Mouse (Mus musculus) neural tube, embryonic 15.5 days (tissue): ENCODE results near the gene Ppm1a. TPM values are rescaled to one million over a fixed set of nuclear protein-coding genes. Genes with fewer than 3 reads are reported as not detected.

Experiments used
- ATAC-seq: fragments of 200-750 bp; cut with Nextera tagmentation; 2 replicates; pipeline ENCODE4 v1.8.0; 2017; ENCODE audit warnings: mild to moderate bottlenecking, moderate TSS enrichment, moderate library complexity; ENCODE audit not compliant: low FRiP score
- H3K27ac ChIP-seq: fragments of 300-500 bp; sonication (generic); replicated peaks from 2 replicates; pipeline ENCODE4 v1.5.1; 2015; ENCODE audit warnings: mild to moderate bottlenecking, inconsistent platforms
- H3K27me3 ChIP-seq: fragments of 300-500 bp; sonication (generic); replicated peaks from 2 replicates; pipeline ENCODE4 v1.6.1; 2015; ENCODE audit warnings: inconsistent platforms
- H3K36me3 ChIP-seq: fragments of 300-500 bp; sonication (generic); 2 replicates; pipeline ENCODE4 v1.6.1; 2015; ENCODE audit warnings: inconsistent platforms
- H3K4me1 ChIP-seq: fragments of 300-500 bp; sonication (generic); 2 replicates; pipeline ENCODE4 v1.6.1; 2015; ENCODE audit warnings: inconsistent platforms
- H3K4me2 ChIP-seq: fragments of 300-500 bp; sonication (generic); 2 replicates; pipeline ENCODE4 v1.6.1; 2015; ENCODE audit warnings: inconsistent platforms, mild to moderate bottlenecking, moderate library complexity
- H3K4me3 ChIP-seq: fragments of 300-500 bp; sonication (generic); replicated peaks from 2 replicates; pipeline ENCODE4 v1.5.1; 2015; ENCODE audit warnings: mild to moderate bottlenecking, inconsistent platforms
- H3K9ac ChIP-seq: fragments of 300-500 bp; sonication (generic); replicated peaks from 2 replicates; pipeline ENCODE4 v1.6.1; 2015; ENCODE audit warnings: mild to moderate bottlenecking, inconsistent platforms
- H3K9me3 ChIP-seq: fragments of 300-500 bp; sonication (generic); replicated peaks from 2 replicates; pipeline ENCODE4 v1.6.1; 2016; ENCODE audit warnings: inconsistent platforms
- WGBS: fragments of 180-500 bp; shearing (Covaris S2); methylation state at CpG from one replicate; pipeline ENCODE4 v1.1.7; 2015; ENCODE audit warnings: mixed read lengths; 5-methylcytosine and 5-hydroxymethylcytosine counted together
- polyA plus RNA-seq: library from polyadenylated mRNA; unstranded; fragments of >200 nt; fragmentation: Nextera tagmentation; extraction: Ambion mirVana; gene quantifications from 2 replicates; pipeline ENCODE4 v1.2.1, GENCODE M21; 2015

The Ppm1a gene
- polyA plus RNA-seq, 1 experiment from 2014 or later: 68.7 TPM

- no peak overlapping the region for H3K9ac ChIP-seq
- H3K4me1 ChIP-seq: no peaks in the 10 kb centered on the region
- no peak overlapping the region for H3K4me2 ChIP-seq
- ATAC-seq: no peak
- H3K4me3 ChIP-seq: no peak overlapping the region
- no peaks in the 10 kb centered on the region for H3K27me3 ChIP-seq
- WGBS: 65% methylated on average over 9 of the region's 9 CpGs
- no peak overlapping the region for H3K27ac ChIP-seq
- H3K36me3 ChIP-seq: no peaks in the 10 kb centered on the region
- no peaks in the 10 kb centered on the region for H3K9me3 ChIP-seq
These were observed 12.4 kb upstream of the Ppm1a start for GRCm38 (mm10) chr12:72744803-72745360.

GRCm38 (mm10) chr12:72745486-72745885 is 11.8 kb upstream of the Ppm1a start:
- Histone ChIP-seq H3K9me3 (no peaks in the 10 kb centered on the region), H3K4me3 (no peak overlapping the region), H3K4me1 (no peaks in the 10 kb centered on the region), H3K36me3 (no peaks in the 10 kb centered on the region), H3K27ac (no peak overlapping the region), H3K4me2 (no peak overlapping the region), H3K9ac (no peak overlapping the region), H3K27me3 (no peaks in the 10 kb centered on the region)
- 62% methylated on average over 14 of the region's 14 CpGs for WGBS
- no peak for ATAC-seq

GRCm38 (mm10) chr12:72748341-72748740 is 8.9 kb upstream of the Ppm1a start:
- Histone ChIP-seq H3K9ac (no peak overlapping the region), H3K27ac (no peak overlapping the region), H3K4me1 (no peaks in the 10 kb centered on the region), H3K4me2 (no peak overlapping the region), H3K27me3 (no peaks in the 10 kb centered on the region), H3K9me3 (no peaks in the 10 kb centered on the region), H3K36me3 (no peaks in the 10 kb centered on the region), H3K4me3 (no peak overlapping the region)
- ATAC-seq: no peak
- WGBS: 51% methylated on average over 4 of the region's 4 CpGs

- H3K4me1 ChIP-seq: no peaks in the 10 kb centered on the region
- H3K4me3 ChIP-seq: no peak overlapping the region
- H3K9ac ChIP-seq: no peak overlapping the region
- H3K9me3 ChIP-seq: no peaks in the 10 kb centered on the region
- H3K4me2 ChIP-seq: no peak overlapping the region
- no peaks in the 10 kb centered on the region for H3K27me3 ChIP-seq
- 88% methylated on average over 4 of the region's 4 CpGs for WGBS
- ATAC-seq: no peak
- H3K36me3 ChIP-seq: no peaks in the 10 kb centered on the region
- H3K27ac ChIP-seq: no peak overlapping the region
These were observed 8.4 kb upstream of the Ppm1a start for GRCm38 (mm10) chr12:72748841-72749240.

GRCm38 (mm10) chr12:72749500-72749899 is 7.8 kb upstream of the Ppm1a start:
- WGBS: 95% methylated on average over 2 of the region's 2 CpGs
- Histone ChIP-seq H3K9me3 (no peaks in the 10 kb centered on the region), H3K4me1 (no peaks in the 10 kb centered on the region), H3K4me2 (no peak overlapping the region), H3K27ac (no peak overlapping the region), H3K27me3 (no peaks in the 10 kb centered on the region), H3K9ac (no peak overlapping the region), H3K36me3 (no peaks in the 10 kb centered on the region), H3K4me3 (no peak overlapping the region)
- ATAC-seq: no peak

GRCm38 (mm10) chr12:72750016-72750415 is 7.2 kb upstream of the Ppm1a start:
- no peaks in the 10 kb centered on the region for H3K4me1 ChIP-seq
- no peak overlapping the region for H3K4me3 ChIP-seq
- H3K36me3 ChIP-seq: no peaks in the 10 kb centered on the region
- H3K27ac ChIP-seq: no peak overlapping the region
- H3K4me2 ChIP-seq: no peak overlapping the region
- H3K27me3 ChIP-seq: no peaks in the 10 kb centered on the region
- no peak overlapping the region for H3K9ac ChIP-seq
- ATAC-seq: no peak
- no peaks in the 10 kb centered on the region for H3K9me3 ChIP-seq
- WGBS: 86% methylated on average over 5 of the region's 5 CpGs

- no peak overlapping the region for H3K27ac ChIP-seq
- WGBS: 80% methylated on average over 2 of the region's 2 CpGs
These were observed 6.6 kb upstream of the Ppm1a start for GRCm38 (mm10) chr12:72750606-72751005.

GRCm38 (mm10) chr12:72757596-72757995 is 341 bp downstream of the Ppm1a start:
- no peak for ATAC-seq
- Histone ChIP-seq H3K27me3 (no peaks in the 10 kb centered on the region), H3K4me3 (no peak overlapping the region), H3K9ac (no peak overlapping the region), H3K9me3 (no peaks in the 10 kb centered on the region), H3K36me3 (no peaks in the 10 kb centered on the region), H3K4me2 (no peak overlapping the region), H3K27ac (no peak overlapping the region), H3K4me1 (peaks cover 13% of the 10 kb centered on the region)
- 0% methylated on average over 1 of the region's 1 CpGs for WGBS

More at GRCm38 (mm10) chr12:72750606-72751005, 6.6 kb upstream of the Ppm1a start:
- Histone ChIP-seq H3K4me3 (no peak overlapping the region), H3K36me3 (no peaks in the 10 kb centered on the region), H3K9me3 (no peaks in the 10 kb centered on the region), H3K4me1 (no peaks in the 10 kb centered on the region), H3K9ac (no peak overlapping the region), H3K4me2 (no peak overlapping the region), H3K27me3 (no peaks in the 10 kb centered on the region)
- no peak for ATAC-seq

GRCm38 (mm10) chr12:72759956-72760355 is 2.7 kb downstream of the Ppm1a start:
- Histone ChIP-seq H3K9me3 (no peaks in the 10 kb centered on the region), H3K27ac (peak overlapping the region; percentile 96), H3K4me3 (peak overlapping the region; percentile 70), H3K4me1 (peaks cover 27% of the 10 kb centered on the region), H3K9ac (peak overlapping the region; percentile 36; the same call in 1 of the 2 replicates), H3K27me3 (no peaks in the 10 kb centered on the region), H3K36me3 (no peaks in the 10 kb centered on the region), H3K4me2 (peak overlapping the region; percentile 58)
- ATAC-seq: no peak
- 13% methylated on average over 7 of the region's 7 CpGs for WGBS

- Histone ChIP-seq H3K36me3 (no peaks in the 10 kb centered on the region), H3K27me3 (no peaks in the 10 kb centered on the region), H3K4me2 (peak overlapping the region; percentile 58), H3K4me1 (peaks cover 27% of the 10 kb centered on the region), H3K27ac (peak overlapping the region; percentile 96), H3K9ac (peak overlapping the region; percentile 87), H3K9me3 (no peaks in the 10 kb centered on the region), H3K4me3 (peak overlapping the region; percentile 70)
- peak; percentile 95 for ATAC-seq
- WGBS: under 1% methylated on average over 74 of the region's 78 CpGs
These were observed 3.3 kb downstream of the Ppm1a start for GRCm38 (mm10) chr12:72760376-72761229.

- Histone ChIP-seq H3K36me3 (no peaks in the 10 kb centered on the region), H3K4me1 (peaks cover 27% of the 10 kb centered on the region), H3K27me3 (no peaks in the 10 kb centered on the region), H3K27ac (peak overlapping the region; percentile 96), H3K9me3 (no peaks in the 10 kb centered on the region), H3K4me3 (peak overlapping the region; percentile 70), H3K4me2 (peak overlapping the region; percentile 69), H3K9ac (peak overlapping the region; percentile 87)
- WGBS: 0% methylated on average over 27 of the region's 71 CpGs
- ATAC-seq: no peak; the same call in 1 of the 2 replicates
These were observed 4.0 kb downstream of the Ppm1a start for GRCm38 (mm10) chr12:72761230-72761648.
